Mouse (Mus musculus) MEL (cell line): ENCODE measurements at regions not wholly inside any gene's neighbourhood (a gene's known extent, or its start where the extent isn't known, plus 50 kb on each side); places are given as distances from the start of the nearest gene placed in this dataset.
"Not testable (repeated sequence)": the region's sequence is repeated elsewhere in the genome, so short reads cannot be mapped to it uniquely, and the experiment has no call there.

Source experiments
- DNase-seq: peaks from one replicate; pipeline ENCODE4 v3.0.0; 2011; ENCODE audit warnings: low read depth, low spot score
- H3K27ac ChIP-seq: 2 replicates; pipeline ENCODE4 v1.5.1; 2012; ENCODE audit warnings: low read depth, mild to moderate bottlenecking, control low read depth, low read length, moderate library complexity; ENCODE audit not compliant: control insufficient read depth
- H3K27me3 ChIP-seq, 2 experiments: fragments of 150-350 bp in 1 of 2; sonication (generic) in 1 of 2; 2 replicates each; pipeline ENCODE4 v1.6.1; 2012; ENCODE audit warnings: low read length in 2 of 2, mild to moderate bottlenecking in 2 of 2, improper control_type of control experiment in 1 of 2, moderate library complexity in 1 of 2; ENCODE audit not compliant: insufficient read depth in 2 of 2, control insufficient read depth in 1 of 2
- H3K36me3 ChIP-seq, 2 experiments: 2 replicates each; pipeline ENCODE4 v1.6.1; 2012 to 2014; ENCODE audit warnings: low read length in 2 of 2, improper control_type of control experiment in 1 of 2, inconsistent platforms in 1 of 2, mild to moderate bottlenecking in 1 of 2; ENCODE audit not compliant: insufficient read depth in 2 of 2, control insufficient read depth in 1 of 2
- H3K4me1 ChIP-seq, 2 experiments: fragments of 150-350 bp in 1 of 2; sonication (generic) in 1 of 2; 2 replicates each; pipeline ENCODE4 v1.6.1; 2012; ENCODE audit warnings: low read length in 2 of 2, improper control_type of control experiment in 1 of 2, mild to moderate bottlenecking in 1 of 2; ENCODE audit not compliant: insufficient read depth in 2 of 2, control insufficient read depth in 1 of 2
- H3K4me3 ChIP-seq, 2 experiments: fragments of 150-350 bp in 1 of 2; sonication (generic) in 1 of 2; 2 replicates each; pipeline ENCODE4 v1.5.1; 2012; ENCODE audit warnings: low read depth in 2 of 2, low read length in 2 of 2, mild to moderate bottlenecking in 2 of 2, moderate library complexity in 2 of 2, control low read depth in 1 of 2, improper control_type of control experiment in 1 of 2; ENCODE audit not compliant: control insufficient read depth in 1 of 2, insufficient read depth in 1 of 2
- H3K79me2 ChIP-seq: 2 replicates; pipeline ENCODE4 v1.6.1; 2012; ENCODE audit warnings: mild to moderate bottlenecking, low read length, moderate library complexity; ENCODE audit not compliant: control insufficient read depth, poor library complexity, insufficient read depth
- H3K9ac ChIP-seq: 2 replicates; pipeline ENCODE4 v1.6.1; 2012; ENCODE audit warnings: low read depth, mild to moderate bottlenecking, control low read depth, low read length, moderate library complexity; ENCODE audit not compliant: control insufficient read depth, poor library complexity, severe bottlenecking
- H3K9me3 ChIP-seq: fragments of 150-350 bp; sonication (generic); replicated peaks from 2 replicates; pipeline ENCODE4 v1.6.1; 2012; ENCODE audit warnings: mild to moderate bottlenecking, low read length, improper control_type of control experiment, moderate library complexity; ENCODE audit not compliant: insufficient read depth
- BHLHE40 ChIP-seq: IDR thresholded peaks from 2 replicates; pipeline ENCODE4 v1.6.1; 2012; ENCODE audit warnings: low read depth, mild to moderate bottlenecking, inconsistent platforms, low read length, improper control_type of control experiment, borderline replicate concordance
- GABPA ChIP-seq: IDR thresholded peaks from 2 replicates; pipeline ENCODE4 v1.6.1; 2012; ENCODE audit warnings: low read depth, mild to moderate bottlenecking, inconsistent platforms, low read length, improper control_type of control experiment, moderate library complexity
- GATA1 ChIP-seq: IDR thresholded peaks from 2 replicates; pipeline ENCODE4 v1.6.1; 2011; ENCODE audit warnings: low read depth, low read length, improper control_type of control experiment
- HCFC1 ChIP-seq: IDR thresholded peaks from 2 replicates; pipeline ENCODE4 v1.6.1; 2012; ENCODE audit warnings: low read depth, mild to moderate bottlenecking, inconsistent platforms, low read length, improper control_type of control experiment, moderate library complexity
- KAT2A ChIP-seq: conservative IDR thresholded peaks from 2 replicates; pipeline ENCODE4 v1.6.1; 2012; ENCODE audit warnings: low read depth, low read length, improper control_type of control experiment, inconsistent platforms
- MAZ ChIP-seq: IDR thresholded peaks from 2 replicates; pipeline ENCODE4 v1.6.1; 2012; ENCODE audit warnings: low read depth, mild to moderate bottlenecking, inconsistent platforms, low read length, improper control_type of control experiment
- MYB ChIP-seq: IDR thresholded peaks from 2 replicates; pipeline ENCODE4 v1.6.1; 2011; ENCODE audit warnings: mild to moderate bottlenecking, low read depth, low read length, improper control_type of control experiment
- NRF1 ChIP-seq: IDR thresholded peaks from 2 replicates; pipeline ENCODE4 v1.6.1; 2014; ENCODE audit warnings: low read depth, mild to moderate bottlenecking, inconsistent platforms, low read length, improper control_type of control experiment, moderate library complexity; ENCODE audit not compliant: poor library complexity, insufficient read depth, severe bottlenecking
- RAD21 ChIP-seq: IDR thresholded peaks from 2 replicates; pipeline ENCODE4 v1.6.1; 2011; ENCODE audit warnings: mild to moderate bottlenecking, low read depth, low read length, improper control_type of control experiment
- SMC3 ChIP-seq: IDR thresholded peaks from 2 replicates; pipeline ENCODE4 v1.6.1; 2011; ENCODE audit warnings: low read depth, low read length, improper control_type of control experiment
- TCF12 ChIP-seq: IDR thresholded peaks from 2 replicates; pipeline ENCODE4 v1.6.1; 2014; ENCODE audit warnings: low read depth, mild to moderate bottlenecking, inconsistent platforms, low read length, improper control_type of control experiment, moderate library complexity
- UBTF ChIP-seq: IDR thresholded peaks from 2 replicates; pipeline ENCODE4 v1.6.1; 2012; ENCODE audit warnings: low read depth, mild to moderate bottlenecking, inconsistent platforms, low read length, improper control_type of control experiment, moderate library complexity, borderline replicate concordance; ENCODE audit not compliant: insufficient read depth
- ZC3H11A ChIP-seq: IDR thresholded peaks from 2 replicates; pipeline ENCODE4 v1.6.1; 2012; ENCODE audit warnings: low read depth, mild to moderate bottlenecking, inconsistent platforms, low read length, improper control_type of control experiment
- ZMIZ1 ChIP-seq: IDR thresholded peaks from 2 replicates; pipeline ENCODE4 v1.6.1; 2012; ENCODE audit warnings: low read depth, mild to moderate bottlenecking, inconsistent platforms, low read length, improper control_type of control experiment, moderate library complexity
- ZNF384 ChIP-seq: IDR thresholded peaks from 2 replicates; pipeline ENCODE4 v1.6.1; 2012; ENCODE audit warnings: low read depth, mild to moderate bottlenecking, inconsistent platforms, low read length, improper control_type of control experiment

- peak; percentile 24 for DNase-seq
- Histone ChIP-seq H3K4me3 (no peak overlapping the region), H3K79me2 (no peaks in the 10 kb centered on the region), H3K27ac (0 out of 2 replicates have a peak overlapping the region, but pooled peaks have one; percentile 31), H3K4me1 (no peaks in the 10 kb centered on the region), H3K27me3 (no peaks in the 10 kb centered on the region), H3K9me3 (no peaks in the 10 kb centered on the region), H3K36me3 (no peaks in the 10 kb centered on the region), H3K9ac (0 out of 2 replicates have a peak overlapping the region, but pooled peaks have one; percentile 8)
- TF ChIP-seq NRF1, result peak; percentile 20; the same call in 1 of the 2 replicates
- no peak for TF ChIP-seq ZNF384
- no peak for TF ChIP-seq MYB
Measured at GRCm38 (mm10) chr6:31811890-31812289, 238.2 kb upstream of the 1700012A03Rik start.

GRCm38 (mm10) chr6:31810602-31811512 is 239.2 kb upstream of the 1700012A03Rik start:
- Histone ChIP-seq H3K4me3 (no peak overlapping the region), H3K9ac (no peak overlapping the region), H3K36me3 (no peaks in the 10 kb centered on the region), H3K27me3 (no peaks in the 10 kb centered on the region), H3K9me3 (no peaks in the 10 kb centered on the region), H3K27ac (no peak overlapping the region), H3K4me1 (no peaks in the 10 kb centered on the region), H3K79me2 (no peaks in the 10 kb centered on the region)
- no peak for DNase-seq
- TF ChIP-seq TCF12 (no peak), ZC3H11A (no peak), UBTF (no peak), GABPA (no peak), ZMIZ1 (no peak), RAD21 (no peak), SMC3 (no peak), GATA1 (no peak), BHLHE40 (no peak), NRF1 (no peak), HCFC1 (no peak), MAZ (no peak), KAT2A (no peak)

- DNase-seq, result peak; percentile 63
- not testable (repeated sequence) for H3K4me1 ChIP-seq, H3K79me2 ChIP-seq, H3K36me3 ChIP-seq, H3K9me3 ChIP-seq, H3K27me3 ChIP-seq
- Histone ChIP-seq H3K4me3 (peak overlapping the region in 1 of 2 experiments; percentile 65; a peak in 2 of 4 replicates), H3K9ac (peak overlapping the region; percentile 42; the same call in 1 of the 2 replicates), H3K27ac (peak overlapping the region; percentile 47)
Measured at GRCm38 (mm10) chr6:31804468-31804867, 240.7 kb upstream of the Podxl start.

- not testable (repeated sequence) for H3K4me1 ChIP-seq, H3K4me3 ChIP-seq, H3K27me3 ChIP-seq, H3K36me3 ChIP-seq, DNase-seq, H3K27ac ChIP-seq, H3K79me2 ChIP-seq, H3K9ac ChIP-seq, H3K9me3 ChIP-seq
Measured at GRCm38 (mm10) chr6:31803222-31803621, 239.4 kb upstream of the Podxl start.
